ENCODE assay signal across 11 mouse cellular contexts in the genomic region with DNA sequence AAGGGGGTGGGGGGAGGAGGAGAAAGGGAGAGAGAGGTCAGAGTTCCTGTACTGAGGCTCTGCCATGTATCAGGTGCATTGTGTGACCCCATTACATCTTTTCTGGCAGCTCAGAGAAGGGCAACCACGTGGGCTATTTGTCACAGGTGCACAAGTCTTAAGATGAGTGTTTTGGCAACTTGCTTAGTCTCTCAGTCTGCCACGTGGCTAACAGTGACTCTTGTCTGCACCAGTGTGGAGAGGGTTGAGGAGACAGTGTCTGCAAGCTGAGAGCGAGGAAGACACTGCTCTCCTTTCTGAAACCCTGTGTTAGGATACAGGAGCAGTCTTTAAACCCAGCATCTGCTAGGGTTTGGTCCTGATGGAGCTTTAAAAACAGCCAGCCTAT. TPM values are rescaled to one million over a fixed set of nuclear protein-coding genes. Genes with fewer than 3 reads are reported as not detected.
A peak's percentile ranks its signal among the peaks of the same experiment; 100 is the strongest.
DNase-seq lines count a peak whose midpoint lies in the region; ATAC-seq and TF ChIP-seq lines count a peak whose summit lies in the region.
"Had no signal": no experiment of that assay in that cellular context is flagged by ENCODE, and none has a peak within 500 bp of the region (broad histone marks: within the 10 kb centered on the region; RNA-seq: fewer than 3 reads in every experiment).

No protein-coding gene starts in this region.

- no peaks in the 10 kb centered on the region for H3K27me3 ChIP-seq in heart, embryonic 10.5 days (ENCODE audit: insufficient read depth, poor library complexity, severe bottlenecking)
- no peaks in the 10 kb centered on the region for H3K27me3 ChIP-seq in midbrain, embryonic 15.5 days (replicated peaks)
- no peaks in the 10 kb centered on the region for H3K27me3 ChIP-seq in midbrain, postnatal 0 days (ENCODE audit: insufficient read depth, low read length)
- H3K27me3 ChIP-seq in limb, embryonic 15.5 days, result no peaks in the 10 kb centered on the region
- H3K27me3 ChIP-seq: intestine, embryonic 15.5 days; stomach, embryonic 15.5 days had no signal

- H3K4me1 ChIP-seq in heart, embryonic 10.5 days, result peaks cover 27% of the 10 kb centered on the region
- 0 out of 2 replicates have a peak, but pooled peaks cover 4% of the 10 kb centered on the region for H3K4me1 ChIP-seq in midbrain, embryonic 15.5 days
- no peaks in the 10 kb centered on the region for H3K4me1 ChIP-seq in midbrain, postnatal 0 days (ENCODE audit: insufficient read depth, low read length)
- peaks cover 25% of the 10 kb centered on the region for H3K4me1 ChIP-seq in limb, embryonic 15.5 days

- H3K9me3 ChIP-seq in heart, embryonic 10.5 days, result no peaks in the 10 kb centered on the region
- no peaks in the 10 kb centered on the region for H3K9me3 ChIP-seq in midbrain, embryonic 15.5 days
- no peaks in the 10 kb centered on the region for H3K9me3 ChIP-seq in midbrain, postnatal 0 days (ENCODE audit: low read length)
- H3K9me3 ChIP-seq in limb, embryonic 15.5 days, result no peaks in the 10 kb centered on the region
- H3K9me3 ChIP-seq: intestine, embryonic 15.5 days; stomach, embryonic 15.5 days had no signal

- H3K9ac ChIP-seq in midbrain, embryonic 15.5 days, result no peak overlapping the region
- H3K9ac ChIP-seq in midbrain, postnatal 0 days (replicated peaks; ENCODE audit: low read length, poor library complexity, severe bottlenecking), result no peak overlapping the region
- no peak overlapping the region for H3K9ac ChIP-seq in limb, embryonic 15.5 days
- H3K9ac ChIP-seq: intestine, embryonic 15.5 days; stomach, embryonic 15.5 days had no signal

- no peak overlapping the region for H3K4me3 ChIP-seq in heart, embryonic 10.5 days
- no peak overlapping the region for H3K4me3 ChIP-seq in midbrain, embryonic 15.5 days
- no peak overlapping the region for H3K4me3 ChIP-seq in midbrain, postnatal 0 days (ENCODE audit: low read depth, low read length)
- no peak overlapping the region for H3K4me3 ChIP-seq in limb, embryonic 15.5 days
- H3K4me3 ChIP-seq: intestine, embryonic 15.5 days; left cerebral cortex, adult 2 months; stomach, embryonic 15.5 days had no signal

- H3K27ac ChIP-seq in heart, embryonic 10.5 days, result peak overlapping the region; percentile 86
- peak overlapping the region; percentile 14 for H3K27ac ChIP-seq in midbrain, embryonic 15.5 days
- no peak overlapping the region for H3K27ac ChIP-seq in midbrain, postnatal 0 days (ENCODE audit: low read depth, low read length)
- 0 out of 2 replicates have a peak overlapping the region, but pooled peaks have one; percentile 4 for H3K27ac ChIP-seq in limb, embryonic 15.5 days
- H3K27ac ChIP-seq: intestine, embryonic 15.5 days; stomach, embryonic 15.5 days had no signal

- 55% methylated on average over 3 of the region's 3 CpGs for WGBS in heart, embryonic 10.5 days
- 70% methylated on average over 3 of the region's 3 CpGs for WGBS in midbrain, embryonic 15.5 days
- 57% methylated on average over 3 of the region's 3 CpGs for WGBS in midbrain, postnatal 0 days
- 50% methylated on average over 3 of the region's 3 CpGs for WGBS in limb, embryonic 15.5 days

- peak; percentile 65; the same call in 1 of the 2 replicates for ATAC-seq in midbrain, embryonic 15.5 days (replicated peaks)
- ATAC-seq in midbrain, postnatal 0 days (ENCODE audit: low FRiP score), result no peak
- no peak for ATAC-seq in limb, embryonic 15.5 days (ENCODE audit: insufficient number of reproducible peaks, low FRiP score, low TSS enrichment, low read depth)

- no peak for TF ChIP-seq CTCF in midbrain, postnatal 0 days (IDR thresholded peaks at IDR 0.05)

- no peaks in the 10 kb centered on the region for H3K36me3 ChIP-seq in heart, embryonic 10.5 days
- H3K36me3 ChIP-seq in midbrain, embryonic 15.5 days (replicated peaks), result no peaks in the 10 kb centered on the region
- no peaks in the 10 kb centered on the region for H3K36me3 ChIP-seq in midbrain, postnatal 0 days (ENCODE audit: insufficient read depth, low read length)
- H3K36me3 ChIP-seq in limb, embryonic 15.5 days, result no peaks in the 10 kb centered on the region
- H3K36me3 ChIP-seq: intestine, embryonic 15.5 days; stomach, embryonic 15.5 days had no signal

- H3K4me2 ChIP-seq in midbrain, embryonic 15.5 days, result no peak overlapping the region
- no peak overlapping the region for H3K4me2 ChIP-seq in midbrain, postnatal 0 days (ENCODE audit: low read depth, low read length, poor library complexity, severe bottlenecking)
- H3K4me2 ChIP-seq in limb, embryonic 15.5 days, result no peak overlapping the region
- H3K4me2 ChIP-seq: intestine, embryonic 15.5 days; stomach, embryonic 15.5 days had no signal

- DNase-seq in heart, embryonic 10.5 days (ENCODE audit: low spot score), result no peak
- no peak for DNase-seq in heart, adult 11 months
- DNase-seq in midbrain, postnatal 0 days (ENCODE audit: low spot score), result no peak
- peak; percentile 71 for DNase-seq in thymus, postnatal 4 days
- DNase-seq in layer of hippocampus, adult 9-11 months, result no peak
- no peak for DNase-seq in adrenal gland, adult 2 months

RNA-seq across cellular contexts. Expression of gene Mef2a, which starts 48.4 kb away (rescaled TPM):
- 45.7 and 69.6 TPM in 2 replicates for polyA plus RNA-seq in heart, embryonic 10.5 days (2016; fragmentation: Nextera tagmentation; extraction: Ambion mirVana)
- polyA plus RNA-seq in midbrain, embryonic 15.5 days (2015; fragmentation: Nextera tagmentation; extraction: Ambion mirVana), result 36.3 and 41.0 TPM in 2 replicates
- 62.4 and 73.3 TPM in 2 replicates for total RNA-seq in midbrain, postnatal 0 days (2014; rRNA removed)
- polyA plus RNA-seq in midbrain, postnatal 0 days (2015; fragmentation: Nextera tagmentation; extraction: Ambion mirVana), result 35.7 and 40.4 TPM in 2 replicates
- polyA plus RNA-seq in limb, embryonic 15.5 days (2015; fragmentation: Nextera tagmentation; extraction: Ambion mirVana), result 53.6 and 54.9 TPM in 2 replicates
- total RNA-seq in adrenal gland, adult 2 months (2021), result 10 to 100 TPM; 49.3 to 60.3 TPM
- 24.0 and 28.8 TPM in 2 replicates for polyA plus RNA-seq in adrenal gland, adult 2 months (2012; rRNA removed)
